In genomic region chr16:30790551-30791001, GRCm38 (mm10) we compare ENCODE assay signal across 9 mouse cellular contexts.
DNase-seq lines count a peak whose midpoint lies in the region; ATAC-seq and TF ChIP-seq lines count a peak whose summit lies in the region.
"Had no signal": no experiment of that assay in that cellular context is flagged by ENCODE, and none has a peak within 500 bp of the region (broad histone marks: within the 10 kb centered on the region; RNA-seq: fewer than 3 reads in every experiment).

No protein-coding gene starts in this region.

- peaks cover 76% of the 10 kb centered on the region for H3K27me3 ChIP-seq in megakaryocyte, embryonic 14.5 days (replicated peaks)
- no peaks in the 10 kb centered on the region for H3K27me3 ChIP-seq in heart, adult 2 months (ENCODE audit: control insufficient read depth, insufficient read depth, low read length)
- no peaks in the 10 kb centered on the region for H3K27me3 ChIP-seq in lung, embryonic 16.5 days (ENCODE audit: control insufficient read depth, insufficient read depth, low read depth, low read length)

- H3K9ac ChIP-seq in heart, adult 2 months (ENCODE audit: low read depth, low read length): peak overlapping the region; percentile 54
- H3K9ac ChIP-seq in lung, embryonic 16.5 days (ENCODE audit: low read length): peak overlapping the region; percentile 65

- WGBS in heart, adult 2 months: 7% methylated on average over 4 of the region's 4 CpGs
- WGBS in lung, embryonic 16.5 days: 11% methylated on average over 4 of the region's 4 CpGs

- TF ChIP-seq EP300 in heart, adult 2 months (IDR thresholded peaks at IDR 0.05; ENCODE audit: insufficient read depth, low read depth, low read length): peak; percentile 77

- TF ChIP-seq POLR2A in heart, adult 2 months (IDR thresholded peaks at IDR 0.05; ENCODE audit: insufficient read depth, low read depth, low read length): peak; percentile 31; the same call in 1 of the 2 replicates

- peak overlapping the region; percentile 94 for H3K27ac ChIP-seq in heart, adult 2 months
- peak overlapping the region; percentile 99 for H3K27ac ChIP-seq in lung, embryonic 16.5 days (ENCODE audit: low read length)

- no peaks in the 10 kb centered on the region for H3K79me2 ChIP-seq in heart, adult 2 months (replicated peaks; ENCODE audit: control insufficient read depth, insufficient read depth, low read length)

- H3K9me3 ChIP-seq in megakaryocyte, embryonic 14.5 days: peaks cover 5% of the 10 kb centered on the region; the same call in 1 of the 2 replicates
- H3K9me3 ChIP-seq in lung, embryonic 16.5 days (ENCODE audit: control insufficient read depth, low read length): no peaks in the 10 kb centered on the region
- H3K9me3 ChIP-seq: G1E had no signal

- intact Hi-C loops in heart, adult 2 months (cut with DNase I): loop anchor here (1.0 to 5.0 kb wide), 3 partner anchors 82 to 277 kb away; no protein-coding TSS in a partner anchor

- no peaks in the 10 kb centered on the region for H3K36me3 ChIP-seq in megakaryocyte, embryonic 14.5 days (replicated peaks; ENCODE audit: low read length)
- H3K36me3 ChIP-seq in heart, adult 2 months (ENCODE audit: control insufficient read depth, insufficient read depth, low read length): peaks cover 17% of the 10 kb centered on the region; the same call in 1 of the 2 replicates
- no peaks in the 10 kb centered on the region for H3K36me3 ChIP-seq in lung, embryonic 16.5 days (ENCODE audit: control insufficient read depth, insufficient read depth, low read length)
- H3K36me3 ChIP-seq: G1E had no signal

- peak; percentile 66 to 77 for DNase-seq in heart, adult 2 months
- DNase-seq in kidney, adult 9 months: peak; percentile 23
- DNase-seq in left cerebral cortex, adult 18-20 months (ENCODE audit: low spot score in 2 of 2): no peak

- peak overlapping the region; percentile 32; the same call in 1 of the 2 replicates for H3K4me2 ChIP-seq in lung, embryonic 16.5 days (ENCODE audit: low read depth, low read length)

- ATAC-seq in megakaryocyte, adult 5-6 weeks (ENCODE audit: poor library complexity, severe bottlenecking): no peak
- peak; percentile 85 for ATAC-seq in lung, embryonic 16.5 days (ENCODE audit: low read depth)
- no peak for ATAC-seq in monocyte, adult 5-6 weeks (replicated peaks; ENCODE audit: insufficient number of reproducible peaks, low FRiP score, low TSS enrichment, poor library complexity, severe bottlenecking)
- ATAC-seq in CD4-positive, CD25-positive, alpha-beta regulatory T cell, adult 4 months: no peak

- peak overlapping the region; percentile 76 for H3K4me3 ChIP-seq in megakaryocyte, embryonic 14.5 days (replicated peaks)
- no peak overlapping the region for H3K4me3 ChIP-seq in heart, adult 2 months
- H3K4me3 ChIP-seq in lung, embryonic 16.5 days (ENCODE audit: low read length): no peak overlapping the region

- peaks cover 47% of the 10 kb centered on the region for H3K4me1 ChIP-seq in megakaryocyte, embryonic 14.5 days
- H3K4me1 ChIP-seq in heart, adult 2 months (ENCODE audit: control insufficient read depth, insufficient read depth, low read length): peaks cover 53% of the 10 kb centered on the region
- peaks cover 56% of the 10 kb centered on the region for H3K4me1 ChIP-seq in lung, embryonic 16.5 days (replicated peaks; ENCODE audit: control insufficient read depth, insufficient read depth, low read length)

- peak; percentile 14; the same call in 1 of the 2 replicates for TF ChIP-seq CTCF in heart, adult 2 months (IDR thresholded peaks at IDR 0.05)

Comparison
In these comparisons a context has a peak if more than half of its experiments do, and no peak if none do; other contexts are left out.
1. DNase-seq: peak in heart, adult 2 months (2 of 2) and kidney, adult 9 months (single experiment); none in left cerebral cortex, adult 18-20 months (0 of 2).